Mouse (Mus musculus) inflammation-experienced regulatory T-cells, adult 6 months (primary cell): ENCODE data around the gene Dus3l. TPM values are rescaled to one million over a fixed set of nuclear protein-coding genes. Genes with fewer than 3 reads are reported as not detected.
A peak's percentile ranks its signal among the peaks of the same experiment; 100 is the strongest.

Experiments
- ATAC-seq: one replicate; pipeline ENCODE4 v1.8.0; 2017
- polyA plus RNA-seq, 3 experiments: library from polyadenylated mRNA; unstranded; fragments of 100-300 nt; shearing (Covaris generic); gene quantifications; one replicate each; pipeline ENCODE4 v1.2.1; 2017

Gene Dus3l
- polyA plus RNA-seq, result 10 to 100 TPM; 16.2 to 34.6 (median 34.0) TPM

DNA sequence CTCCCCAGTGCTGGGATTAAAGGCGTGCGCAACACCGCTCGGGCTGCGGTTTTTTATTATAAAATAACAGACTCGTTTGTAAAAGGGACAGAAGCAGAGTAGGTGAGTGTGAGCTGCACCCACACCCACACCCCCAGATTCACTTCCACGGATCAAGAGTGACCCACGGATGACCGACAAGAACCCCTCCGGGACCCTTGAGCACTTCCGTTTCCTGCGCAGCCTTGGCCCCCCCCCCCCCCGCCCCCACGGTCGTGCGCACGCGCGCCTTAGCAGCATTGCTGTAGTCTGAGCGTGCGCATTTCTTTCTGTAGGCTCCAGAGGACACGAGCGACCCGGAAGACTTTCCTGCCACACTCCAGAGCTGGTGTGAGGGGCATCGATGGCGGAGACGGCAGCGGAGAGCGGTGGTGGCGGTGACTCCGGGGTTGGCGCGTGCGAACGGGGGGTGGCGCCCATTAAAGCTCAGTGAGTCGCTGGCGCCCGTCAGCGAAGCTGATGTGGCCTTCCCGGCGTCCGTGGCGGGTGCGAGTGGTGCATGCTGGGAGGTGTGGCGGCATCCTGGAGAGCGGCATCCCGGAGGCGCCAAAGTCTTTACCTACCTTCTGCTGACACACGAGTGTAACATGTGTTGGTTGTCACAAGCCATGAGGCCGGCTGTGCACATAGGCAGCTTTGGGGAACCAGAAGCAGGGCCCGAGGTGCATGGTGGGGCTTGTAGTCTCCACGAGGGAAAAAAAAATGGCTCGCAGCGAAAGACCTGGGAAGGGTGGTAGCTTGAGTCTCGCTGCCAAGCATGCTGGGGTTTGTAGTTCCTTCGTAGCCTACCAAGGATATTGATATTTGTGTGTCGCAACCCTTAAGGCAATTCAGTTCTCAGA is at the start of gene Dus3l:
Dus3l (plus strand) TSS at position 284 of the 881 bp plus-strand sequence.
- peak; percentile 85 for ATAC-seq

DNA sequence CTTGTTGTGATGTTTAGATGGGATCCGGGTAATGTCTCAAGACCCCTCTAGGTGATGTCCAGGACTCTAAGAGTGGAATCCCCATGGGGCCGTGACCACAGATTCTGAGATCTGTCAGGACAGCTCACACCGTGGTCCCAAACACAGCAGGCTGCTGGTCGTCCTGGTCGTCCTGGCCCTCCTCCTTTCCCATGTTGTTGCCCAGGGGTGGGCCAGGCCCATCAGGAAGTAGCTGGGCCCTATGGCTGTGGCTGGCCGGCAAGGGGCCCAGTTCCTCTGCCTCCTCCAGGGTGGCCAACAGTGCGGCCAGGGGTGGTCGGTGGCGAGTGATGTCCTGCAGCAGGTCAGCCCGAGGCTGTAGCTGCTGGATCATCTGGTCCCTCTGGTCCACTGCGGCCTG is 49.2 kb upstream of the Dus3l start:
- no peak for ATAC-seq

DNA sequence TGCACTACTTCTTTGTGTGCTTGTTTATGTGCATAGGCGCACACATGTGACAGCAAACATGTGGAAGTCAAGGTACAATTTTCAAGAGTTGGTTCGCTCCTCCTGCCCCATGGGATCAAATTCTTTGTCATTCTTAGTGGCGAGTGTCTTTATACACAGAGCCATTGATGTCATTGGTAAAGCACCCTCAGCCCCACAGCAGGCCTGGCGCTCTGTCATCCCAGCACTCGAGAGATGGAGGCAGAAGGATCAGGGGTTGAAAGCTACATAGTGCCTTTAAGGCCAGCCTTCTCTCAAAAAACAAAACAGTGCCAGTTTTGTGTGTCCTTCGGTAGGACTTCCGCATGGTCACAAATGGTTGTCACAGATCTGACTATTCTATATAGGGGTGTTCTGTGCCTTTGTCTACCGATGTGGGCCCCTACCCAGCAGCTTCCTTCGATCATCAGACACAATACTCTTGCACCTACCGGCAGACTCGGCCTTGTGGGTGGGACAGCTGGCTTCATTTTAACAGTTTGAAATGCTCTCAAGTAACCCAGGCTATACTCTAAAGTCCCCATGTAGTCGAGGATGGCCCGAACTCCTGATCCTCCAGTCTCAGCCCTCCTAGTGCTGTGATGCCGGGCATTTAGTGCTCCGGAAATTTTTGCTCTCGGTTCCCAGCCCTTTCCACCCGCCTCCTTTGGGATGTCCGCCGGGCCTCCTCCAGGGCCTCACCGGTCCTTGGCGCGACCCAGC is 48.5 kb upstream of the Dus3l start:
- ATAC-seq, result no peak

GRCm38 (mm10) chr17:56716655-56717362 is 47.7 kb upstream of the Dus3l start:
- ATAC-seq, result peak; percentile 90

GRCm38 (mm10) chr17:56717363-56718058 is 47.0 kb upstream of the Dus3l start, which contains the start of the genes Ndufa11 and Vmac:
TSS of gene Ndufa11 (plus strand) at chr17:56717767.
TSS of gene Vmac (minus strand) at chr17:56718022.
- ATAC-seq, result peak; percentile 54

DNA sequence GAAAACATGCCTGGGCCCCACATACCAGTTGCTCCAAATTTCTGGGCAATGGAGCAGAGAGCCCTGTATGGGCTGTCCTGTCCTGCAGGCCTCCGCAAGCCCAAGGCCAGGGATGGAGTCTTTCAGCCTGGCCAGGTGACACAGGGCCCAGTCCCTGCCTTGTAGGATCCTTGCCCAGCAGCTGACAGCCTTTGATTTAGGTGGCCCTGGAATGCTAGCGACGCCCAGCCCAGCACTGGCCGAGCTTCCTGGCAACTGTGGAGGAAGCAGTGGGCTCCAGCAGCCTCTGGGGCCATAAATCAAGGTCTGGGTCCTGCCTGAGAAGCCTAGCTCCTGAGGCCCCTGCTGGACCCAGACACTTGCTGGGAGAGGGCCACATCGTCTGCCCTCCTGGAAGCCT is 42.1 kb upstream of the Dus3l start:
- ATAC-seq, result no peak

GRCm38 (mm10) chr17:56723419-56724161 is 41.0 kb upstream of the Dus3l start:
- ATAC-seq, result no peak

DNA sequence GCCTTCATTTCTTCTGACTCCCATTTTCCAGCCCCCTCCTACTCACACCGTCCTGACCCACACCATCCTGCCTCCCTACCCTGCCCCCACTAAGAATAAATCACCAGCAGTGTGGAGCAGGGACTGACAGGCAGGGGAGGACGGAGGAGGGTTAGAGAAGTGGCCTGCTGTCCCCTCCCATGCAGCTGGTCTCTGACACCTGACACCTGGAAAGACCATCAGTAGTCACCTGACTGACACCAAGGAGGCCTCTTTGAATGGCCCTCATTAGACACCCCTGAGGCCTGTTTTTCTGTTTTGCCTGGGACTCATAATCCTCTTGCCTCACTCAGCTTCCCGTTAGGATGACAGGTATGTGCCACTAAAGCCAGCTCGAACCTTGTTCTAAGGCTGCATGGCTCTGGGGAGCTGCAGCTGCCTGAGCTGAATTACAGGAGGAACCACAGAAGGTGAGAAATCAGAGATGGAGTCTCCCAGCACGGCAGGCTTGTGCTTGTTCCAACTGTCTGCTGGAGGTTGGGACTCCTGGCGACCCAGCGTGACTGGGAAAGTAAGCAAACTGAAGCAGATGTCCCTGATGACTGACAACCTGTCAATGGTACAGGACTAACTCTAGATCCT is 37.4 kb upstream of the Dus3l start:
- ATAC-seq, result no peak

DNA sequence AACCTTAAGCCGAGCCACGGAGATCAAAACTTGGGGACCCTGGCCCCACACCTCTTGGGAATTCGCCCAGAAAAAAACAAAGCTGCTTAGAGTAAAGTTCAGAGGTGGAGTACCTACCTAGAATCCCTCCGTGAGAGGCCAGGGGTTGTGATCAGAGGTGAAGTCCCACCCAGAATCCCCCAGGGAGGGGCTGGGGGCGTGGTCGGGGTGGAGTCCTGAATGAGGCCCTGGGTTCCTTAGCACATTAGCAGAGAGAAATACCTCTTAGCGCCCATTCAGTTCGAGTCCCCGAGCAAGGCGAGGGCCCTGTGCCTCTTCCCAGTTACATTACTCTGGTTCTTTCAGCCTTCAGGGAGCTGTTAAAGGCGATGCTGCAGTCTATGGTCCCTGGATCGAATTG is 36.9 kb upstream of the Dus3l start:
- ATAC-seq, result no peak

DNA sequence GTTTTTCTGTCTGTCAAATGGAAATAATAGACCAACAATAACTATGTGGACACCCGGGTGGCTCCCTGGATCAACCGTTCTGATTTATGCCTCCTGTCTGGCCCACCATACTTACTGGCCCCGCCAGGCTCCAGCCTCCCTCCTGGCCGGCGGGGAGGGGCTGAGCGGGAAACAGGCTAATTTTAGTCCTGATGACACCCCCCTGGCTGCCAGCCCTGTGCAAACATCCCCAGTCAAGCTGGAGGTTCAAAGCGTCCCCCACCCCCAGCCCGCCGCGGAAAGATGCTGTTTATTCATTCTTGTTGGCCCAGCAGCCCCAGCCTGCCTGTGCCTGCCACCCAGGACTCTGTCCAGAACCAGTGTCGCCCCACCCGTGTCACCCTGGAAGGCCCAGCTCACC is 36.4 kb upstream of the Dus3l start:
- ATAC-seq, result no peak

DNA sequence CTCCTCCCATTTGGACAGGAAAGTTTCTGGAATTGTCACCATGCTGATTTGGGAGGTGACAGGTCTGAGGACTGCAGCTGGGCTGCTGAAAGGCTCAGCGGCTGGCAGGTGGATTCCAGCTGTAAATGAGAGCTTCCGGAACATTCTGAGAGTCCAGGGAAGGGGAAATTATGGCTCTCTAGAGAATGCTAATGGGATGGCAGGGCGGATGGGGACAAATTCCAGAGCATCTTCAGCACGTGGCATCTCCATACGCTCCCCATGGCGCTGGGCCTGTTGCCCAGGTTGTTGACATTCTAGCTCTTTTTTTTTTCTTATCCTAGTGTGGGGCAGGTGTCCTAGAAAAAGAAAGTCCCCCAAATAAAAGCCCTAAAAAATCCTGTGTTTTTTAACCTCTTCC is 35.4 kb upstream of the Dus3l start:
- no peak for ATAC-seq

DNA sequence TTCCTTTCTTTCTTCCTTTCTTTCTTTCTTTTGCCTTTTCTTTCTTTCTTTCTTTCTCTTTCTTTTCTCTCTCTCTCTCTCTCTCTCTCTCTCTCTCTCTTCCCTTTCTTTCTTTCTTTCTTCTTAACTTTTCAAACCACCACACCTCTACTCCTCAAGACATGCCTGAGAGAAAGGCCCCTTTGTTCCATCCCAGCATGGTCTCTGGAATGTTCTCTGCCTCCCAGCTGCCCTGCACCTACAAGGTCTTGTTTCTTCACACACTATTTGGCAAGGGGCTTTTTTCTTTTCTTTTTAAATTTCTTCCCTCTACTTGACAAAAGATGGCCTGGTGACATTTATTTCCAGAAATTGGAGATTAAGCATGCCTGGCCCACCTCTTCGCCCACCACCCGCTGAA is 34.9 kb upstream of the Dus3l start:
- ATAC-seq, result no peak

DNA sequence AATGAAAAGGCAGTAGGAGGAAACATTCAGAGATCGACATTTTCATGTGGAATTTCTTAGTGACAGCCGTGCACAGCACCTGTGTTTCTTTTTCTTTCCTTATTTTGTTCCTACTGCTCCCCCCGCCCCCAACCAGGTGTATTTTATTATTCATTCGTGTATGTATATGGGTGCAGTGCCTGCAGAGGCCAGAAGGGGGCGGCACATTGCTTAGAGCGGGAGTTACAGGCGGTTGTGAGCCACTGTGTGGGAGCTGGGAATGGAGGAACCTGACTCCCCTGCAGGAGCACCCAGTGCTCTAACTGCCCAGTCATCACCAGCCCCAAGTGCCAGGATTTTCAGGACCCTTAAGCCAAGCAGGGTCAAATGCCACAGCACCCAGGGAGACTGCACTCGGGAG is 28.0 kb upstream of the Dus3l start:
- ATAC-seq, result no peak

DNA sequence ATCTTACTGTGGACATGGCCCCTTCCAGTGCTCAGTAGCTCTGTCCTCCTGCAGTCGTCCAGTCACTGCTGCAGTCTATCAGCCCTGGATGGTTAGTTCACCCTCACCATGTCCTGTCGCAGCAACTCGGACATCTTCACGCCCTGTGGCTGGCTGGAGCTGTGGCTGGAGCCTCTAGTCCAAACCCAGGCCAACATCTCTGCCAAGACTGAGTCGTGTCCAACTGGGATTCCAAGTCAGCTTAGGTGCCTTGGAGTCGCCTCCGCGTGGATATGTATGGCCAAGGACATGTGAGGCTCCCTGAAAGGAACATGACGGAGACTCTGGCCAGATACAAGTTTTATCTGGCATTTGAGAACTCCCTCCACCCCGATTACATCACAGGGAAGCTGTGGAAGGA is 26.3 kb upstream of the Dus3l start:
- ATAC-seq, result no peak

DNA sequence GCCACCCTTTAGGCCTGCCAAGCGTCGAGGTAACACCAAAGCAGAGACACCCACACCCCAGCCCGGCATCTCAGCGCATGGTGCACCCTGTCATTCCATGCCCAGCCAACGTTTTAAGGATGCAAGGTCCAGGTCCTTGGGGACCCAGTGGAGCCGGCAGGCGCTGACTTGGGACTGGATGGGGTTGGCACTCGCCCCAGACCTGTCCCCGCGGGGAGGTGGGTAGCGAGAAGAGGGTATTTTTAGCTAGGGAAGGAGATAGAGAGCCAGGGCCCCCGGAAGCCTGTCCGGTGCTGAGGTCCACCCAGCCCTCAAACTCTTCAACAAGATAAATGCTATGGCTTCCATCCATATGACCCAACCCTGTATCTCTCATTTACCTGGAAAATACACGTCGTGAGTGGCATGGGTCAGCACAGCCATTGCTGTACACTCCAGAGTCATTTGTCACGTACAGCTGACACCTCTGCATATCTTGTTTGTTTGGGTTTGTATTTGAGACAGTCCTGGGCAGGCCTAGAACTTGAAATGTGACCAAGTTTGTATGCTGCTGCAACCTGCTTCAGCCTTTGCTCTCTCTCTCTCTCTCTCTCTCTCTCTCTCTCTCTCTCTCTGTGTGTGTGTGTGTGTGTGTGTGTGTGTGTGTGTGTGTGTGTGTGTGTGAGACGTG is 24.3 kb upstream of the Dus3l start:
- ATAC-seq, result no peak

DNA sequence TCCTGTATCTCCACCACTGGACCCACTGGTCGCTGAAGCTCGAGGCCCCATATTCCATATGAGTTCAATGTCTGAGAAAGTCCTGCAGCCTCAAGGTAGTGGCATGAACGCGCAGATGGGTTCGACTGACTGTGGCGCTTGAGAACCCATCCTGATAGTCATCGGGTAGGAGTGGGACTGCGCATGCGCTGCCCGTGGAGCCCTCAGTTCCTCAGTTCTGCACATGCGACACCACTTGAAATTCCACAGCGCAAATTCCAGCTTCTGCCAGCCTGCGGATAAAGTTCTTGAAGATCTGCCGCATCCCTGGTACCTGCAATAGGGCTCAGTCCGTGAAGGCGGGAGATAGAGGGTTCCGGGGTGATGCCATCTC is 23.8 kb upstream of the Dus3l start:
- ATAC-seq, result no peak

- ATAC-seq, result no peak
These were observed 20.4 kb upstream of the Dus3l start for GRCm38 (mm10) chr17:56744173-56744572.

- no peak for ATAC-seq
These were observed 13.0 kb upstream of the Dus3l start for GRCm38 (mm10) chr17:56751404-56752072.

GRCm38 (mm10) chr17:56753452-56753851 is 11.1 kb upstream of the Dus3l start:
- no peak for ATAC-seq
